Mouse (Mus musculus): ENCODE measurements around the gene Olfr619. TPM values are rescaled to one million over a fixed set of nuclear protein-coding genes. Genes with fewer than 3 reads are reported as not detected.

Olfr619 gene
- total and polyA plus RNA-seq, 2 experiments from 2014 or later, result not detected

- H3K36me3 ChIP-seq (ENCODE audit: insufficient read depth, low read length), result no peaks in the 10 kb centered on the region
- no peaks in the 10 kb centered on the region for H3K27me3 ChIP-seq (ENCODE audit: insufficient read depth, low read length)
- DNase-seq (ENCODE audit: low spot score), result no peak
- H3K9ac ChIP-seq (replicated peaks; ENCODE audit: low read length, poor library complexity, severe bottlenecking), result no peak within 1 kb of the TSS
- H3K4me1 ChIP-seq (ENCODE audit: insufficient read depth, low read length), result no peaks in the 10 kb centered on the region
- no peak within 1 kb of the TSS for H3K4me2 ChIP-seq (ENCODE audit: low read depth, low read length, poor library complexity, severe bottlenecking)
- H3K27ac ChIP-seq (ENCODE audit: low read depth, low read length), result no peak within 1 kb of the TSS
- H3K4me3 ChIP-seq (ENCODE audit: low read depth, low read length), result no peak within 1 kb of the TSS
- no peaks in the 10 kb centered on the region for H3K9me3 ChIP-seq (ENCODE audit: low read length)
- TF ChIP-seq CTCF (IDR thresholded peaks at IDR 0.05), result no peak
- 84% methylated on average over 2 of the region's 2 CpGs for WGBS
- no peak for ATAC-seq (ENCODE audit: low FRiP score)
These were observed 12.1 kb downstream of the Olfr619 start, which contains the start of gene Olfr620 for GRCm38 (mm10) chr7:103612434-103612833. Olfr620 (minus strand) TSS chr7:103612534.

GRCm38 (mm10) chr7:103636795-103637194 lies 36.4 kb downstream of the Olfr619 start:
- Histone ChIP-seq H3K4me2 (ENCODE audit: low read depth, low read length, poor library complexity, severe bottlenecking) (no peak overlapping the region), H3K27me3 (ENCODE audit: insufficient read depth, low read length) (no peaks in the 10 kb centered on the region), H3K27ac (ENCODE audit: low read depth, low read length) (no peak overlapping the region), H3K36me3 (ENCODE audit: insufficient read depth, low read length) (no peaks in the 10 kb centered on the region), H3K4me3 (ENCODE audit: low read depth, low read length) (no peak overlapping the region), H3K9ac (replicated peaks; ENCODE audit: low read length, poor library complexity, severe bottlenecking) (no peak overlapping the region), H3K4me1 (ENCODE audit: insufficient read depth, low read length) (no peaks in the 10 kb centered on the region), H3K9me3 (ENCODE audit: low read length) (no peaks in the 10 kb centered on the region)
- DNase-seq (ENCODE audit: low spot score) (no peak), ATAC-seq (ENCODE audit: low FRiP score) (no peak)
- TF ChIP-seq CTCF (IDR thresholded peaks at IDR 0.05), result no peak

GRCm38 (mm10) chr7:103642602-103643001 lies 42.2 kb downstream of the Olfr619 start, which contains the start of gene Olfr622:
Olfr622 (minus strand) TSS chr7:103642702.
- Histone ChIP-seq H3K4me3 (ENCODE audit: low read depth, low read length) (no peak within 1 kb of the TSS), H3K36me3 (ENCODE audit: insufficient read depth, low read length) (no peaks in the 10 kb centered on the region), H3K9me3 (ENCODE audit: low read length) (no peaks in the 10 kb centered on the region), H3K27ac (ENCODE audit: low read depth, low read length) (no peak within 1 kb of the TSS), H3K9ac (replicated peaks; ENCODE audit: low read length, poor library complexity, severe bottlenecking) (no peak within 1 kb of the TSS), H3K4me2 (ENCODE audit: low read depth, low read length, poor library complexity, severe bottlenecking) (no peak within 1 kb of the TSS), H3K27me3 (ENCODE audit: insufficient read depth, low read length) (no peaks in the 10 kb centered on the region), H3K4me1 (ENCODE audit: insufficient read depth, low read length) (no peaks in the 10 kb centered on the region)
- DNase-seq (ENCODE audit: low spot score), result no peak
- WGBS, result 80% methylated on average over 1 of the region's 1 CpGs
- ATAC-seq (ENCODE audit: low FRiP score), result no peak
- no peak for TF ChIP-seq CTCF (IDR thresholded peaks at IDR 0.05)

GRCm38 (mm10) chr7:103644070-103644469 lies 43.7 kb downstream of the Olfr619 start:
- no peak for TF ChIP-seq CTCF (IDR thresholded peaks at IDR 0.05)
- WGBS, result 88% methylated on average over 4 of the region's 4 CpGs
- no peaks in the 10 kb centered on the region for H3K36me3 ChIP-seq (ENCODE audit: insufficient read depth, low read length)
- no peak overlapping the region for H3K4me2 ChIP-seq (ENCODE audit: low read depth, low read length, poor library complexity, severe bottlenecking)
- H3K4me1 ChIP-seq (ENCODE audit: insufficient read depth, low read length), result no peaks in the 10 kb centered on the region
- no peak overlapping the region for H3K9ac ChIP-seq (replicated peaks; ENCODE audit: low read length, poor library complexity, severe bottlenecking)
- H3K27me3 ChIP-seq (ENCODE audit: insufficient read depth, low read length), result no peaks in the 10 kb centered on the region
- no peak overlapping the region for H3K27ac ChIP-seq (ENCODE audit: low read depth, low read length)
- ATAC-seq (ENCODE audit: low FRiP score), result no peak
- no peak for DNase-seq (ENCODE audit: low spot score)
- no peak overlapping the region for H3K4me3 ChIP-seq (ENCODE audit: low read depth, low read length)
- no peaks in the 10 kb centered on the region for H3K9me3 ChIP-seq (ENCODE audit: low read length)

Small RNA genes within 50 kb of the gene (microRNA-seq; reads per million reads assigned to microRNA genes)
- gene Gm26506 (ENCODE audit: borderline number of aligned reads), result not detected

Other genes with a start within 250 kb of the Olfr619 start
Only the 30 nearest of the 32 such genes appear.
- gene Olfr601, start 237.9 kb upstream of the Olfr619 start, total RNA-seq (2014; rRNA removed), result not detected in 2 replicates
- gene Olfr601, start 237.9 kb upstream of the Olfr619 start, polyA plus RNA-seq (2015; fragmentation: Nextera tagmentation; extraction: Ambion mirVana), result not detected in 2 replicates
- gene Olfr603, start 214.4 kb upstream of the Olfr619 start, total RNA-seq (2014; rRNA removed), result not detected in 2 replicates
- not detected in 2 replicates for gene Olfr603, start 214.4 kb upstream of the Olfr619 start, polyA plus RNA-seq (2015; fragmentation: Nextera tagmentation; extraction: Ambion mirVana)
- gene Usp17lc, start 185.5 kb upstream of the Olfr619 start, total RNA-seq (2014; rRNA removed), result not detected in 2 replicates
- not detected in 2 replicates for gene Usp17lc, start 185.5 kb upstream of the Olfr619 start, polyA plus RNA-seq (2015; fragmentation: Nextera tagmentation; extraction: Ambion mirVana)
- not detected in 2 replicates for gene Olfr605, start 155.1 kb upstream of the Olfr619 start, total RNA-seq (2014; rRNA removed)
- gene Olfr605, start 155.1 kb upstream of the Olfr619 start, polyA plus RNA-seq (2015; fragmentation: Nextera tagmentation; extraction: Ambion mirVana), result not detected in 2 replicates
- not detected in 2 replicates for gene Olfr606, start 151.5 kb upstream of the Olfr619 start, total RNA-seq (2014; rRNA removed)
- gene Olfr606, start 151.5 kb upstream of the Olfr619 start, polyA plus RNA-seq (2015; fragmentation: Nextera tagmentation; extraction: Ambion mirVana), result not detected in 2 replicates
- not detected in 2 replicates for gene Olfr607, start 136.4 kb upstream of the Olfr619 start, total RNA-seq (2014; rRNA removed)
- not detected in 2 replicates for gene Olfr607, start 136.4 kb upstream of the Olfr619 start, polyA plus RNA-seq (2015; fragmentation: Nextera tagmentation; extraction: Ambion mirVana)
- not detected in 2 replicates for gene Olfr608, start 130.7 kb upstream of the Olfr619 start, total RNA-seq (2014; rRNA removed)
- not detected in 2 replicates for gene Olfr608, start 130.7 kb upstream of the Olfr619 start, polyA plus RNA-seq (2015; fragmentation: Nextera tagmentation; extraction: Ambion mirVana)
- gene Olfr609, start 102.5 kb upstream of the Olfr619 start, total RNA-seq (2014; rRNA removed), result not detected in 2 replicates
- gene Olfr609, start 102.5 kb upstream of the Olfr619 start, polyA plus RNA-seq (2015; fragmentation: Nextera tagmentation; extraction: Ambion mirVana), result not detected in 2 replicates
- not detected in 2 replicates for gene Olfr610, start 88.5 kb upstream of the Olfr619 start, total RNA-seq (2014; rRNA removed)
- not detected in 2 replicates for gene Olfr610, start 88.5 kb upstream of the Olfr619 start, polyA plus RNA-seq (2015; fragmentation: Nextera tagmentation; extraction: Ambion mirVana)
- gene Olfr611, start 79.7 kb upstream of the Olfr619 start, total RNA-seq (2014; rRNA removed), result not detected in 2 replicates
- gene Olfr611, start 79.7 kb upstream of the Olfr619 start, polyA plus RNA-seq (2015; fragmentation: Nextera tagmentation; extraction: Ambion mirVana), result not detected in 2 replicates
- not detected in 2 replicates for gene Olfr612, start 57.9 kb upstream of the Olfr619 start, total RNA-seq (2014; rRNA removed)
- gene Olfr612, start 57.9 kb upstream of the Olfr619 start, polyA plus RNA-seq (2015; fragmentation: Nextera tagmentation; extraction: Ambion mirVana), result not detected in 2 replicates
- not detected in 2 replicates for gene Olfr613, start 52.5 kb upstream of the Olfr619 start, total RNA-seq (2014; rRNA removed)
- gene Olfr613, start 52.5 kb upstream of the Olfr619 start, polyA plus RNA-seq (2015; fragmentation: Nextera tagmentation; extraction: Ambion mirVana), result not detected in 2 replicates
- gene Olfr615, start 44.5 kb upstream of the Olfr619 start, total RNA-seq (2014; rRNA removed), result not detected in 2 replicates
- gene Olfr615, start 44.5 kb upstream of the Olfr619 start, polyA plus RNA-seq (2015; fragmentation: Nextera tagmentation; extraction: Ambion mirVana), result not detected in 2 replicates
- gene Olfr616, start 31.4 kb upstream of the Olfr619 start, total RNA-seq (2014; rRNA removed), result not detected in 2 replicates
- gene Olfr616, start 31.4 kb upstream of the Olfr619 start, polyA plus RNA-seq (2015; fragmentation: Nextera tagmentation; extraction: Ambion mirVana), result not detected in 2 replicates
- not detected in 2 replicates for gene Olfr617, start 27.5 kb upstream of the Olfr619 start, total RNA-seq (2014; rRNA removed)
- not detected in 2 replicates for gene Olfr617, start 27.5 kb upstream of the Olfr619 start, polyA plus RNA-seq (2015; fragmentation: Nextera tagmentation; extraction: Ambion mirVana)
- gene Olfr618, start 10.5 kb upstream of the Olfr619 start, total RNA-seq (2014; rRNA removed), result not detected in 2 replicates
- not detected in 2 replicates for gene Olfr618, start 10.5 kb upstream of the Olfr619 start, polyA plus RNA-seq (2015; fragmentation: Nextera tagmentation; extraction: Ambion mirVana)
- gene Olfr620, start 12.0 kb downstream of the Olfr619 start, total RNA-seq (2014; rRNA removed), result not detected in 2 replicates
- not detected in 2 replicates for gene Olfr620, start 12.0 kb downstream of the Olfr619 start, polyA plus RNA-seq (2015; fragmentation: Nextera tagmentation; extraction: Ambion mirVana)
- not detected in 2 replicates for gene Olfr622, start 42.1 kb downstream of the Olfr619 start, total RNA-seq (2014; rRNA removed)
- not detected in 2 replicates for gene Olfr622, start 42.1 kb downstream of the Olfr619 start, polyA plus RNA-seq (2015; fragmentation: Nextera tagmentation; extraction: Ambion mirVana)
- not detected in 2 replicates for gene Olfr623, start 63.1 kb downstream of the Olfr619 start, total RNA-seq (2014; rRNA removed)
- not detected in 2 replicates for gene Olfr623, start 63.1 kb downstream of the Olfr619 start, polyA plus RNA-seq (2015; fragmentation: Nextera tagmentation; extraction: Ambion mirVana)
- gene Olfr624, start 70.6 kb downstream of the Olfr619 start, total RNA-seq (2014; rRNA removed), result not detected in 2 replicates
- not detected in 2 replicates for gene Olfr624, start 70.6 kb downstream of the Olfr619 start, polyA plus RNA-seq (2015; fragmentation: Nextera tagmentation; extraction: Ambion mirVana)
- not detected in 2 replicates for gene Olfr625-ps1, start 82.1 kb downstream of the Olfr619 start, total RNA-seq (2014; rRNA removed)
- gene Olfr625-ps1, start 82.1 kb downstream of the Olfr619 start, polyA plus RNA-seq (2015; fragmentation: Nextera tagmentation; extraction: Ambion mirVana), result not detected in 2 replicates
- not detected in 2 replicates for gene Olfr243, start 114.1 kb downstream of the Olfr619 start, total RNA-seq (2014; rRNA removed)
- gene Olfr243, start 114.1 kb downstream of the Olfr619 start, polyA plus RNA-seq (2015; fragmentation: Nextera tagmentation; extraction: Ambion mirVana), result not detected in 2 replicates
- gene Olfr628, start 129.8 kb downstream of the Olfr619 start, total RNA-seq (2014; rRNA removed), result not detected in 2 replicates
- gene Olfr628, start 129.8 kb downstream of the Olfr619 start, polyA plus RNA-seq (2015; fragmentation: Nextera tagmentation; extraction: Ambion mirVana), result not detected in 2 replicates
- not detected in 2 replicates for gene Olfr629, start 144.4 kb downstream of the Olfr619 start, total RNA-seq (2014; rRNA removed)
- not detected in 2 replicates for gene Olfr629, start 144.4 kb downstream of the Olfr619 start, polyA plus RNA-seq (2015; fragmentation: Nextera tagmentation; extraction: Ambion mirVana)
- not detected in 2 replicates for gene Olfr630, start 156.8 kb downstream of the Olfr619 start, total RNA-seq (2014; rRNA removed)
- gene Olfr630, start 156.8 kb downstream of the Olfr619 start, polyA plus RNA-seq (2015; fragmentation: Nextera tagmentation; extraction: Ambion mirVana), result not detected in 2 replicates
- gene Olfr69, start 171.0 kb downstream of the Olfr619 start, total RNA-seq (2014; rRNA removed), result not detected in 2 replicates
- not detected in 2 replicates for gene Olfr69, start 171.0 kb downstream of the Olfr619 start, polyA plus RNA-seq (2015; fragmentation: Nextera tagmentation; extraction: Ambion mirVana)
- gene Olfr68, start 179.1 kb downstream of the Olfr619 start, total RNA-seq (2014; rRNA removed), result not detected in 2 replicates
- not detected in 2 replicates for gene Olfr68, start 179.1 kb downstream of the Olfr619 start, polyA plus RNA-seq (2015; fragmentation: Nextera tagmentation; extraction: Ambion mirVana)
- gene Olfr67, start 191.2 kb downstream of the Olfr619 start, total RNA-seq (2014; rRNA removed), result not detected in 2 replicates
- gene Olfr67, start 191.2 kb downstream of the Olfr619 start, polyA plus RNA-seq (2015; fragmentation: Nextera tagmentation; extraction: Ambion mirVana), result not detected in 2 replicates
- 140 and 223 TPM in 2 replicates for gene Hbb-bt, start 213.4 kb downstream of the Olfr619 start, total RNA-seq (2014; rRNA removed)
- 153 and 165 TPM in 2 replicates for gene Hbb-bt, start 213.4 kb downstream of the Olfr619 start, polyA plus RNA-seq (2015; fragmentation: Nextera tagmentation; extraction: Ambion mirVana)
- 1,016 and 1,022 TPM in 2 replicates for gene Hbb-bs, start 227.5 kb downstream of the Olfr619 start, total RNA-seq (2014; rRNA removed)
- gene Hbb-bs, start 227.5 kb downstream of the Olfr619 start, polyA plus RNA-seq (2015; fragmentation: Nextera tagmentation; extraction: Ambion mirVana), result 709 and 771 TPM in 2 replicates

Measured in midbrain, postnatal 0 days (tissue).